Mouse (Mus musculus) erythroid progenitor cell, adult 5-6 weeks (primary cell): ENCODE data around the gene Atp6v0c. TPM values are rescaled to one million over a fixed set of nuclear protein-coding genes. Genes with fewer than 3 reads are reported as not detected.

Source experiments
- ATAC-seq: replicated peaks from 2 replicates; pipeline ENCODE4 v1.8.0; 2016; ENCODE audit warnings: moderate number of reproducible peaks, mild to moderate bottlenecking, moderate TSS enrichment, inconsistent platforms; ENCODE audit not compliant: poor library complexity, low FRiP score, severe bottlenecking
- total RNA-seq, 2 experiments: library from RNA; stranded (forward) in 1 of 2; stranded (reverse) in 1 of 2; fragments of 150-400 nt in 1 of 2; fragments of 186-747, 209-891 nt in 1 of 2; gene quantifications; 2 replicates each; pipeline versions ENCODE4 v1.2.3 to v1.2.4; 2015 to 2017; ENCODE audit warnings: low replicate concordance in 2 of 2

The Atp6v0c gene
- total RNA-seq, 2 experiments from 2014 or later = 103 to 231 TPM

- no peak for ATAC-seq
Observed at GRCm38 (mm10) chr17:24201092-24201491, 31.6 kb upstream of the Atp6v0c start.

- no peak for ATAC-seq
Observed at GRCm38 (mm10) chr17:24199741-24200140, 30.2 kb upstream of the Atp6v0c start.

GRCm38 (mm10) chr17:24199252-24199651 lies 29.8 kb upstream of the Atp6v0c start:
- no peak for ATAC-seq

GRCm38 (mm10) chr17:24197032-24197824 lies 27.7 kb upstream of the Atp6v0c start:
- no peak for ATAC-seq

- no peak for ATAC-seq
Observed at GRCm38 (mm10) chr17:24195349-24195748, 25.8 kb upstream of the Atp6v0c start.

GRCm38 (mm10) chr17:24193769-24194168 lies 24.3 kb upstream of the Atp6v0c start:
- ATAC-seq = peak; percentile 74

GRCm38 (mm10) chr17:24193268-24193667 lies 23.8 kb upstream of the Atp6v0c start:
- no peak for ATAC-seq

GRCm38 (mm10) chr17:24192848-24193247 lies 23.3 kb upstream of the Atp6v0c start:
- no peak for ATAC-seq

GRCm38 (mm10) chr17:24191481-24191880 lies 22.0 kb upstream of the Atp6v0c start:
- ATAC-seq = no peak

- ATAC-seq = no peak
Observed at GRCm38 (mm10) chr17:24190934-24191333, 21.4 kb upstream of the Atp6v0c start.

GRCm38 (mm10) chr17:24174259-24174658 lies 4.8 kb upstream of the Atp6v0c start:
- no peak for ATAC-seq

GRCm38 (mm10) chr17:24173423-24173822 lies 3.9 kb upstream of the Atp6v0c start:
- peak; percentile 54; the same call in 1 of the 2 replicates for ATAC-seq

GRCm38 (mm10) chr17:24171738-24172137 lies 2.2 kb upstream of the Atp6v0c start:
- no peak for ATAC-seq

GRCm38 (mm10) chr17:24170729-24171128 lies 1.2 kb upstream of the Atp6v0c start:
- no peak for ATAC-seq

- no peak for ATAC-seq
Observed at GRCm38 (mm10) chr17:24170125-24170524, 623 bp upstream of the Atp6v0c start.

- peak; percentile 48 for ATAC-seq
Observed at GRCm38 (mm10) chr17:24168590-24169277, 768 bp downstream of the Atp6v0c start.

GRCm38 (mm10) chr17:24167891-24168505 lies 1.5 kb downstream of the Atp6v0c start:
- ATAC-seq = no peak

- ATAC-seq = no peak
Observed at GRCm38 (mm10) chr17:24167120-24167519, 2.4 kb downstream of the Atp6v0c start.

- no peak for ATAC-seq
Observed at GRCm38 (mm10) chr17:24164566-24165259, 4.8 kb downstream of the Atp6v0c start.
